Mouse (Mus musculus) hindbrain, embryonic 10.5 days (tissue): Measurements from ENCODE around the gene Adat3. TPM values are rescaled to one million over a fixed set of nuclear protein-coding genes. Genes with fewer than 3 reads are reported as not detected.

Experiments used
- DNase-seq: peaks from one replicate; pipeline ENCODE4 v3.0.0-alpha.2; 2017; ENCODE audit warnings: low spot score
- H3K27ac ChIP-seq: fragments of 300-500 bp; sonication (generic); 2 replicates; pipeline ENCODE4 v1.5.1; 2016; ENCODE audit warnings: mild to moderate bottlenecking, moderate library complexity
- H3K27me3 ChIP-seq: fragments of 300-500 bp; sonication (generic); 2 replicates; pipeline ENCODE4 v1.6.1; 2016; ENCODE audit warnings: mild to moderate bottlenecking; ENCODE audit not compliant: poor library complexity, insufficient read depth, severe bottlenecking
- H3K36me3 ChIP-seq: fragments of 300-500 bp; sonication (generic); 2 replicates; pipeline ENCODE4 v1.6.1; 2016; ENCODE audit warnings: mild to moderate bottlenecking, moderate library complexity
- H3K4me1 ChIP-seq: fragments of 300-500 bp; sonication (generic); replicated peaks from 2 replicates; pipeline ENCODE4 v1.6.1; 2016; ENCODE audit warnings: mild to moderate bottlenecking
- H3K4me3 ChIP-seq: fragments of 300-500 bp; sonication (generic); 2 replicates; pipeline ENCODE4 v1.5.1; 2016; ENCODE audit warnings: mild to moderate bottlenecking, moderate library complexity
- H3K9me3 ChIP-seq: fragments of 300-500 bp; sonication (generic); 2 replicates; pipeline ENCODE4 v1.6.1; 2016; ENCODE audit warnings: mild to moderate bottlenecking, moderate library complexity
- WGBS: fragments of 180-500 bp; shearing (Covaris S2); methylation state at CpG from one replicate; pipeline ENCODE4 v1.1.7; 2016; 5-methylcytosine and 5-hydroxymethylcytosine counted together
- polyA plus RNA-seq: library from polyadenylated mRNA; unstranded; fragments of >200 nt; fragmentation: Nextera tagmentation; extraction: Ambion mirVana; gene quantifications from 2 replicates; pipeline ENCODE4 v1.2.1, GENCODE M21; 2016

Adat3 gene
- polyA plus RNA-seq, 1 experiment from 2014 or later, result 11.0 TPM

GRCm38 (mm10) chr10:80606306-80606705, 3.6 kb downstream of the Adat3 start:
- Histone ChIP-seq H3K36me3 (peaks cover 55% of the 10 kb centered on the region), H3K27ac (no peak overlapping the region), H3K4me3 (0 out of 2 replicates have a peak overlapping the region, but pooled peaks have one; percentile 16), H3K9me3 (no peaks in the 10 kb centered on the region), H3K27me3 (no peaks in the 10 kb centered on the region), H3K4me1 (peaks cover 24% of the 10 kb centered on the region)
- WGBS, result 93% methylated on average over 23 of the region's 23 CpGs
- DNase-seq, result no peak

DNA sequence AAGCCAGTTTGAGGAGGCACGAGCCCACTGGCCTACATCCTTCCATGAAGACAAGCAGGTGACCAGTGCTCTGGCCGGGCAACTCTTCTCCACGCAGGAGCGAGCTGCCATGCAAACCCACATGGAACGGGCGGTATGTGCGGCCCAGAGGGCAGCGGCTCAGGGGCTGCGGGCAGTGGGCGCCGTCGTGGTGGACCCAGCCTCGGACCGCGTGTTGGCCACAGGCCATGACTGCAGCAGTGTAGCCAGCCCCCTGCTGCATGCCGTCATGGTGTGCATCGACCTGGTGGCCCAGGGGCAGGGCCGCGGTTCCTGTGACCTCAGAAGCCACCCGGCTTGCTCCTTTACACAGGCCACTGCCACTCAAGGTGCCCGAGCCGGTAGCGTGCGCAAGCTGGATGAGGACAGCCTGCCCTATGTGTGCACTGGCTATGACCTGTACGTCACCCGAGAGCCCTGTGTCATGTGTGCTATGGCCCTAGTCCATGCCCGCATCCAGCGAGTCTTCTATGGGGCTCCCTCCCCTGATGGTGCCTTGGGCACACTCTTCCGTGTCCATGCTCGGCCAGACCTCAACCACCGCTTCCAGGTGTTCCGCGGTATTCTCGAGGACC, 4.2 kb downstream of the Adat3 start:
- DNase-seq, result no peak
- Histone ChIP-seq H3K36me3 (peaks cover 60% of the 10 kb centered on the region), H3K9me3 (no peaks in the 10 kb centered on the region), H3K4me3 (peak overlapping the region; percentile 16; the same call in 1 of the 2 replicates), H3K27ac (no peak overlapping the region), H3K27me3 (no peaks in the 10 kb centered on the region), H3K4me1 (peaks cover 24% of the 10 kb centered on the region)
- 96% methylated on average over 34 of the region's 34 CpGs for WGBS

- H3K9me3 ChIP-seq, result no peaks in the 10 kb centered on the region
- no peak for DNase-seq
- no peaks in the 10 kb centered on the region for H3K27me3 ChIP-seq
- H3K4me3 ChIP-seq, result no peak overlapping the region
- H3K27ac ChIP-seq, result no peak overlapping the region
- 94% methylated on average over 3 of the region's 3 CpGs for WGBS
- H3K4me1 ChIP-seq, result peaks cover 16% of the 10 kb centered on the region
- H3K36me3 ChIP-seq, result peaks cover 75% of the 10 kb centered on the region
These were observed 5.8 kb downstream of the Adat3 start for GRCm38 (mm10) chr10:80608435-80608834.

GRCm38 (mm10) chr10:80609269-80609924, 6.7 kb downstream of the Adat3 start:
- H3K4me3 ChIP-seq, result 0 out of 2 replicates have a peak overlapping the region, but pooled peaks have one; percentile 4
- no peak for DNase-seq
- H3K27ac ChIP-seq, result no peak overlapping the region
- peaks cover 6% of the 10 kb centered on the region for H3K4me1 ChIP-seq
- peaks cover 85% of the 10 kb centered on the region for H3K36me3 ChIP-seq
- H3K9me3 ChIP-seq, result no peaks in the 10 kb centered on the region
- WGBS, result 87% methylated on average over 10 of the region's 10 CpGs
- H3K27me3 ChIP-seq, result no peaks in the 10 kb centered on the region

GRCm38 (mm10) chr10:80610116-80610785, 7.6 kb downstream of the Adat3 start:
- Histone ChIP-seq H3K27me3 (no peaks in the 10 kb centered on the region), H3K4me1 (no peaks in the 10 kb centered on the region), H3K4me3 (no peak overlapping the region), H3K36me3 (peaks cover 93% of the 10 kb centered on the region), H3K27ac (no peak overlapping the region), H3K9me3 (no peaks in the 10 kb centered on the region)
- WGBS, result 94% methylated on average over 9 of the region's 9 CpGs
- no peak for DNase-seq

DNA sequence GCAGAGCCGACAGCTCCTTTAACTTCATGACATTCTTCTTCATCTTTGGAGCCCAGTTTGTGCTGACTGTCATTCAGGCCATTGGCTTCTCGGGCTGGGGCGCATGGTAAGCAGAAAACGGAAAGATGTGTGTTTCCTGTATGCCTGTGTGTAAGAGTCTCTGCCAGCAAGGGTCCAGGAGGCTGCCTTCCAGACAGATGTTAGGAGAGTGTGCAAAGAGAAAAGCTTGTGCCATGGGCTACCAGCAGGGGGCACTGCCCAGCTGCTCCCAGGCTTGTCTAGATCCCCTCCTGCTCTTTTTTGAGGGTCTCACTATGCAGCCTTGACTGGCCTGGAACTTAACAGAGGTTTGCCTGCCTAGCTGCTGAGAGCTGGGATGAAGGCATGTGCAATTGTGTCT, 8.3 kb downstream of the Adat3 start:
- DNase-seq, result peak; percentile 58
- Histone ChIP-seq H3K27me3 (no peaks in the 10 kb centered on the region), H3K4me1 (no peaks in the 10 kb centered on the region), H3K27ac (no peak overlapping the region), H3K4me3 (no peak overlapping the region), H3K9me3 (no peaks in the 10 kb centered on the region), H3K36me3 (peaks cover 98% of the 10 kb centered on the region)
- WGBS, result 79% methylated on average over 4 of the region's 4 CpGs

- no peak overlapping the region for H3K27ac ChIP-seq
- no peaks in the 10 kb centered on the region for H3K9me3 ChIP-seq
- no peak overlapping the region for H3K4me3 ChIP-seq
- peaks cover 95% of the 10 kb centered on the region for H3K36me3 ChIP-seq
- DNase-seq, result no peak
- no peaks in the 10 kb centered on the region for H3K4me1 ChIP-seq
- 89% methylated on average over 3 of the region's 3 CpGs for WGBS
- no peaks in the 10 kb centered on the region for H3K27me3 ChIP-seq
These were observed 9.2 kb downstream of the Adat3 start for GRCm38 (mm10) chr10:80611905-80612304.

DNA sequence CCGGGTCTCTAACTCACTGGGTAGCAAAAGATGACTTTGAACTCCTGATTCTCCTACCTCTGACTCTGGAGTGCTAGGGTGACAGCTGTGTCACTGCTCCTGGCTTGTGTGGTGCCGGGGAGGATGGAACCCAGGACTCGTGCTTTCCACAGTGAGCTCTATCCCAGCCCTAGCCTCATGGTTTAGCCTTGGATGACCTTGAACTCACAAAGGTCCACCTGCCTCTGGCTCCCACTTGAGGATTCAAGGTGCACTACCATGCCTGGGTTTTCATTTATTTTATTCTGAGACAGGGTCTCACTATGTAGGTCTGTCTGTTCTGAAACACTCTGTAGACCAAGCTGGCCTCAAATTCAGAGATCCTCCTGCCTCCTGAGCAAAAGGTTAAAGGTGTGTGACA, 11.1 kb downstream of the Adat3 start:
- Histone ChIP-seq H3K36me3 (peaks cover 75% of the 10 kb centered on the region), H3K27ac (no peak overlapping the region), H3K4me1 (no peaks in the 10 kb centered on the region), H3K4me3 (no peak overlapping the region), H3K9me3 (no peaks in the 10 kb centered on the region), H3K27me3 (no peaks in the 10 kb centered on the region)
- WGBS, result 86% methylated on average over 3 of the region's 3 CpGs
- no peak for DNase-seq

DNA sequence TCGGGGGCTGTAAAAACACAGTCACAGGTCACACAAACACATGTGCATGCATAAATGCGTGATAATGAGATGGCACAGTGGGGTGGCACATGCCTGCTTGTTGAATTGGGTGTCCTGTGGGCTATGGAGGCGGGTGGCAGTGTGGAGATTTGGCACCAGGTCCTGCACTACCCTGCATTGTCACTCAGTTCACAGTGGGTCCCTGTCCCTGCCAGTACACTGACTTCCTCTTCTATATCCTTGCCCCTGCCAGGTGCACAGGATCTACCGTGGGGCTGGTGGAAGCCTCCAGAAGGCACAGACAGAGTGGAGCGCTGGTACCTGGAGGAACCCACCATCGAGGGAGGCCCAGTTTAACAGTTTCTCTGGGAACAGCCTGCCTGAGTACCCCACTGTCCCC, 11.7 kb downstream of the Adat3 start:
- H3K27me3 ChIP-seq, result no peaks in the 10 kb centered on the region
- H3K9me3 ChIP-seq, result no peaks in the 10 kb centered on the region
- no peaks in the 10 kb centered on the region for H3K4me1 ChIP-seq
- 93% methylated on average over 6 of the region's 6 CpGs for WGBS
- no peak for DNase-seq
- H3K27ac ChIP-seq, result no peak overlapping the region
- peaks cover 70% of the 10 kb centered on the region for H3K36me3 ChIP-seq
- H3K4me3 ChIP-seq, result no peak overlapping the region; the same call in 1 of the 2 replicates

GRCm38 (mm10) chr10:80618181-80618580, 15.5 kb downstream of the Adat3 start:
- Histone ChIP-seq H3K27me3 (no peaks in the 10 kb centered on the region), H3K4me3 (0 out of 2 replicates have a peak overlapping the region, but pooled peaks have one; percentile 9), H3K27ac (peak overlapping the region; percentile 9; the same call in 1 of the 2 replicates), H3K36me3 (peaks cover 34% of the 10 kb centered on the region), H3K9me3 (no peaks in the 10 kb centered on the region), H3K4me1 (peaks cover 25% of the 10 kb centered on the region)
- WGBS, result 79% methylated on average over 9 of the region's 9 CpGs
- DNase-seq, result no peak

DNA sequence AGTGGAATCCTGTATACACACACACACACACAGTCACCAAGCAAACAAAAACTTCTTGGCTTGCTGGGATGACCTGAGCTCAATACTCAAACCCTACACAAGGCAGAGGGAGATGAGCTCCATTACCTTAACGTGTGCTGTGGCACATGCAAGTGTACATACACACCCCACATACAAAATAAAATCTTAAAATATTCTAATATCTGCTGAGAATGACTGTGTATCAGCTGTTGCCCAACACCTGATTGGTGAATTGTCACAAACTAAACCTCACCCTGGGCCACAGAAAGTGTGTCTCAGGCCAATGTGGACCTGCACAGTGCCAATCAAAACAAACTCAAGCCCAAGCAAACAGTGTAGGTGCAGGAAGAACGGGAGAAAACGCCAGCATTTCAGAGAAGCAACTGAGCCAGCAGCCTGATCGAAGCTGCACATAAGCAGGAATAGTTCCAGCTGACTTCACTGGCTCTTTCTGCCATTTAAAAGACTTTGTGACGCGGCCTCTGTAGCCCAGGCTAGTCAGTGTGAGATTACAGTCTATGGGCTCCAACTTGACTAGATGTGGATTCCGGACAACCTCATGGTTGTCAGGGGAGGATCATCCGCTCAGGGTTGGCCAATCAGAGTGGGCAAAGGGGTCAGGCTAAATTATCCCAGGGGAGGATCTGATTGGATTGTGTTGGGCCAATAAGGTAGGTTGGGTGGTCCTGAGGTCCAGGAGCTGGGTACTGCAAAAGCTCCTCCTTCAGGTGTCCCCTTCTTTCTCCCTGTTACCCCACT, 17.0 kb downstream of the Adat3 start:
- no peak for DNase-seq
- Histone ChIP-seq H3K4me1 (peaks cover 40% of the 10 kb centered on the region), H3K36me3 (peaks cover 20% of the 10 kb centered on the region), H3K4me3 (peak overlapping the region; percentile 2; the same call in 1 of the 2 replicates), H3K9me3 (no peaks in the 10 kb centered on the region), H3K27ac (0 out of 2 replicates have a peak overlapping the region, but pooled peaks have one; percentile 50), H3K27me3 (no peaks in the 10 kb centered on the region)
- 32% methylated on average over 8 of the region's 8 CpGs for WGBS

DNA sequence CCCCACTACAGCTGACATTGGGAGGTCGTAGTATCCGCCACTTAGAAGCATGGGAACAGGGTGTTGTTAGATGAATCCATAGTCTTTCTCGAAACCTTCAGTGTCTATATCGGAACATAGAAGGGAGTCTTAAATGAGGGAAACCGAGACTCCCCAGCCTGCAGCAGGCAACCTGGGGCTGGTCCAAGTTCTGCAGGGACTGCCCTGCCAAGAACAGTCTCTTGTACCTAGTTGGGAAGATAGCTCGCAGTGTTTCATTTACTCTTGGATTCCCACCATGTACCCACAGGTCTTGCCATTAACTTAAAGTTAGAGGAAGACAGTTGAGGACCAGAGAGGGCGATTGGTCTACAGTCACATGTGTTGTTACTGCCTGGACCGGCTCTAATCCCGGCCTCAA, 17.7 kb downstream of the Adat3 start:
- DNase-seq, result no peak
- Histone ChIP-seq H3K4me3 (peak overlapping the region; percentile 2; the same call in 1 of the 2 replicates), H3K27me3 (no peaks in the 10 kb centered on the region), H3K27ac (0 out of 2 replicates have a peak overlapping the region, but pooled peaks have one; percentile 50), H3K36me3 (peaks cover 20% of the 10 kb centered on the region), H3K4me1 (peaks cover 47% of the 10 kb centered on the region), H3K9me3 (no peaks in the 10 kb centered on the region)
- WGBS, result 87% methylated on average over 9 of the region's 9 CpGs
